Mouse (Mus musculus) MEL (cell line): ENCODE measurements around the gene Rbpjl.

ENCODE experiments used
- CHD1 ChIP-seq: IDR thresholded peaks from 2 replicates; pipeline ENCODE4 v1.6.1; 2012; ENCODE audit warnings: low read depth, mild to moderate bottlenecking, inconsistent platforms, low read length, improper control_type of control experiment
- CHD2 ChIP-seq: IDR thresholded peaks from 2 replicates; pipeline ENCODE4 v1.6.1; 2011; ENCODE audit warnings: low read length, improper control_type of control experiment
- CTCF ChIP-seq, 3 experiments: IDR thresholded peaks in 2 of 3; conservative IDR thresholded peaks in 1 of 3; 2 replicates each; pipeline ENCODE4 v1.5.1; 2011 to 2012; ENCODE audit warnings: low read length in 3 of 3, low read depth in 2 of 3, mild to moderate bottlenecking in 2 of 3, improper control_type of control experiment in 1 of 3, inconsistent platforms in 1 of 3, mixed read lengths in 1 of 3, moderate library complexity in 1 of 3; ENCODE audit not compliant: control insufficient read depth in 1 of 3, insufficient read depth in 1 of 3, poor library complexity in 1 of 3, severe bottlenecking in 1 of 3
- ELF1 ChIP-seq: IDR thresholded peaks from 2 replicates; pipeline ENCODE4 v1.6.1; 2014; ENCODE audit warnings: low read depth, mild to moderate bottlenecking, inconsistent platforms, low read length, improper control_type of control experiment, moderate library complexity
- GATA1 ChIP-seq: IDR thresholded peaks from 2 replicates; pipeline ENCODE4 v1.6.1; 2011; ENCODE audit warnings: low read depth, low read length, improper control_type of control experiment
- NRF1 ChIP-seq: IDR thresholded peaks from 2 replicates; pipeline ENCODE4 v1.6.1; 2014; ENCODE audit warnings: low read depth, mild to moderate bottlenecking, inconsistent platforms, low read length, improper control_type of control experiment, moderate library complexity; ENCODE audit not compliant: poor library complexity, insufficient read depth, severe bottlenecking
- POLR2A ChIP-seq, 2 experiments: IDR thresholded peaks; 2 replicates each; pipeline ENCODE4 v1.6.1; 2011 to 2012; ENCODE audit warnings: low read length in 2 of 2, mild to moderate bottlenecking in 2 of 2, control low read depth in 1 of 2, improper control_type of control experiment in 1 of 2, low read depth in 1 of 2, moderate library complexity in 1 of 2; ENCODE audit not compliant: control insufficient read depth in 1 of 2, insufficient read depth in 1 of 2, poor library complexity in 1 of 2
- USF1 ChIP-seq: IDR thresholded peaks from 2 replicates; pipeline ENCODE4 v1.6.1; 2014; ENCODE audit warnings: low read depth, mild to moderate bottlenecking, inconsistent platforms, low read length, improper control_type of control experiment, moderate library complexity
- ZC3H11A ChIP-seq: IDR thresholded peaks from 2 replicates; pipeline ENCODE4 v1.6.1; 2012; ENCODE audit warnings: low read depth, mild to moderate bottlenecking, inconsistent platforms, low read length, improper control_type of control experiment
- ZKSCAN1 ChIP-seq: IDR thresholded peaks from 2 replicates; pipeline ENCODE4 v1.6.1; 2012; ENCODE audit warnings: low read depth, mild to moderate bottlenecking, inconsistent platforms, low read length, improper control_type of control experiment, moderate library complexity

- TF ChIP-seq USF1: no peak
- no peak for TF ChIP-seq ZC3H11A
- no peak for TF ChIP-seq CTCF (IDR thresholded peaks at IDR 0.05 in 2 of 3, conservative IDR thresholded peaks at IDR 0.05 in 1 of 3; ENCODE audit: control insufficient read depth in 1 of 3, insufficient read depth in 1 of 3, low read depth in 2 of 3, low read length in 3 of 3, poor library complexity in 1 of 3, severe bottlenecking in 1 of 3)
- no peak for TF ChIP-seq POLR2A (IDR thresholded peaks at IDR 0.05; ENCODE audit: control insufficient read depth in 1 of 2, insufficient read depth in 1 of 2, low read depth in 1 of 2, low read length in 2 of 2, poor library complexity in 1 of 2)
- no peak for TF ChIP-seq ZKSCAN1
- TF ChIP-seq NRF1: no peak
- TF ChIP-seq CHD2: no peak
- TF ChIP-seq CHD1: no peak
- TF ChIP-seq GATA1: no peak
- no peak for TF ChIP-seq ELF1
Measured at GRCm38 (mm10) chr2:164429881-164430615, 27.1 kb downstream of the Rbpjl start.
